Mouse (Mus musculus) stomach, embryonic 14.5 days (tissue): Measurements from ENCODE around the gene Socs7. TPM values are rescaled to one million over a fixed set of nuclear protein-coding genes. Genes with fewer than 3 reads are reported as not detected.
A peak's percentile ranks its signal among the peaks of the same experiment; 100 is the strongest.

ENCODE experiments used
- ATAC-seq: fragments of 200-750 bp; cut with Nextera tagmentation; 2 replicates; pipeline ENCODE4 v1.8.0; 2017; ENCODE audit warnings: low read depth, moderate TSS enrichment; ENCODE audit not compliant: insufficient number of reproducible peaks, insufficient read depth, low FRiP score
- H3K27ac ChIP-seq: fragments of 300-500 bp; sonication (generic); 2 replicates; pipeline ENCODE4 v1.5.1; 2014; ENCODE audit warnings: mild to moderate bottlenecking, low read length, moderate library complexity, mixed read lengths
- H3K27me3 ChIP-seq: fragments of 300-500 bp; sonication (generic); 2 replicates; pipeline ENCODE4 v1.6.1; 2014; ENCODE audit warnings: low read length, control low read depth, mixed read lengths; ENCODE audit not compliant: control insufficient read depth, insufficient read depth
- H3K36me3 ChIP-seq: fragments of 300-500 bp; sonication (generic); 2 replicates; pipeline ENCODE4 v1.6.1; 2014; ENCODE audit warnings: mild to moderate bottlenecking, control low read depth, low read length, moderate library complexity, mixed read lengths; ENCODE audit not compliant: control insufficient read depth, insufficient read depth
- H3K4me1 ChIP-seq: fragments of 300-500 bp; sonication (generic); 2 replicates; pipeline ENCODE4 v1.6.1; 2014; ENCODE audit warnings: low read length, control low read depth, mixed read lengths; ENCODE audit not compliant: control insufficient read depth, insufficient read depth
- H3K4me2 ChIP-seq: fragments of 300-500 bp; sonication (generic); replicated peaks from 2 replicates; pipeline ENCODE4 v1.6.1; 2014; ENCODE audit warnings: low read depth, low read length, control low read depth
- H3K4me3 ChIP-seq: fragments of 300-500 bp; sonication (generic); 2 replicates; pipeline ENCODE4 v1.5.1; 2014; ENCODE audit warnings: low read depth, low read length, control low read depth
- H3K9ac ChIP-seq: fragments of 300-500 bp; sonication (generic); replicated peaks from 2 replicates; pipeline ENCODE4 v1.6.1; 2014; ENCODE audit warnings: low read depth, mild to moderate bottlenecking, control low read depth, low read length, moderate library complexity, mixed read lengths
- H3K9me3 ChIP-seq: fragments of 300-500 bp; sonication (generic); 2 replicates; pipeline ENCODE4 v1.6.1; 2016; ENCODE audit warnings: low read depth, low read length, control low read depth; ENCODE audit not compliant: control insufficient read depth
- WGBS: fragments of 180-500 bp; shearing (Covaris S2); extraction: QIAGEN DNeasy Blood & Tissue Kit; methylation state at CpG from one replicate; pipeline ENCODE4 v1.1.7; 2014; 5-methylcytosine and 5-hydroxymethylcytosine counted together
- polyA plus RNA-seq: library from polyadenylated mRNA; unstranded; fragments of >200 nt; fragmentation: Nextera tagmentation; extraction: Ambion mirVana; gene quantifications from 2 replicates; pipeline ENCODE4 v1.2.1, GENCODE M21; 2014

Gene Socs7
- polyA plus RNA-seq, 1 experiment from 2014 or later, result 3.0 TPM

- Histone ChIP-seq H3K4me1 (peaks cover 18% of the 10 kb centered on the region), H3K27me3 (no peaks in the 10 kb centered on the region), H3K4me3 (peak overlapping the region; percentile 98), H3K36me3 (no peaks in the 10 kb centered on the region), H3K9me3 (no peaks in the 10 kb centered on the region), H3K27ac (peak overlapping the region; percentile 77), H3K9ac (peak overlapping the region; percentile 93), H3K4me2 (peak overlapping the region; percentile 78)
- 0 out of 2 replicates have a peak, but pooled peaks have one; percentile 1 for ATAC-seq
- WGBS, result under 1% methylated on average over 49 of the region's 49 CpGs
These were observed 742 bp downstream of the Socs7 start for GRCm38 (mm10) chr11:97362943-97363643.

DNA sequence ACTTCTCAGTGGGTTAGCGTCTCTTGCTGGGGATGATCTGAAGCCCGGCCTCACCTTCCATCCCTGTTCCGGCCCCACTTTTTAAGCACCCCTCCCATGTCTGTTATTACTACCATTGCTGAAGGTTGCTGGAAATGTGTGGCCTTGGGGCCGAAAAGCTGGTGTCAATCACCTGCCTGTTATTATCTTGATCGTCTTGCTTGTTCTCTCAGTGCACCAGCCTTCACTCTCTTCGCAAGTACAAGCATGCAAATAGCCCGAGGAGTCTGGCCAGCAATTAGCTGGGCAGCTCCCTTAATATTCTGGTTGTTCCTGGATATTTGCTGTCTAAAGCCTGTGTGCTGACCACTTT, 1.3 kb downstream of the Socs7 start:
- H3K9ac ChIP-seq, result peak overlapping the region; percentile 93
- H3K4me3 ChIP-seq, result peak overlapping the region; percentile 98
- no peaks in the 10 kb centered on the region for H3K9me3 ChIP-seq
- H3K36me3 ChIP-seq, result no peaks in the 10 kb centered on the region
- no peak for ATAC-seq
- WGBS, result 2% methylated on average over 7 of the region's 7 CpGs
- H3K4me1 ChIP-seq, result peaks cover 18% of the 10 kb centered on the region
- peak overlapping the region; percentile 78 for H3K4me2 ChIP-seq
- H3K27me3 ChIP-seq, result no peaks in the 10 kb centered on the region
- no peak overlapping the region for H3K27ac ChIP-seq

- ATAC-seq, result no peak
- H3K4me2 ChIP-seq, result no peak overlapping the region; the same call in 1 of the 2 replicates
- WGBS, result 71% methylated on average over 1 of the region's 1 CpGs
These were observed 3.2 kb downstream of the Socs7 start for GRCm38 (mm10) chr11:97365556-97365955.

DNA sequence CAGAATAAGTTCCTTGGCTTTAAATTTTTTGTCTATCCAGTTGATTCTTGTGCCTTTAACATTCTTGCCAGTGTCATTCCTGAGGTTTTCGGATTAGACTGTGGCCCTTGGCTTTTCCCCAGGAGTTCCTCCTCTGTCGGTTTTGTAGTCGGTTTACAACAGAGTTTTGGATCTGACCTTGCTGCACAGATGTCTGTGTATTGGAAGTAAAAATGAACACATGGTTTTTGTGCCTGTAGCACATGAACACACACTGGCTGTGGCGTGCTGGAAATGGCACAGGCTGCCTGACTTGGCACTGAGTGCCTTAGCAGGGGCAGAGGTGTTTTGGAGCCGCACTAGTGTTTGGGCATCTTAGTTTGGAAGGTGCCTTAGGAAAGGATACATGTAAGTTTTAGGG, 6.2 kb downstream of the Socs7 start:
- Histone ChIP-seq H3K9ac (no peak overlapping the region), H3K27ac (no peak overlapping the region), H3K36me3 (no peaks in the 10 kb centered on the region), H3K4me1 (peaks cover 17% of the 10 kb centered on the region), H3K4me3 (no peak overlapping the region), H3K9me3 (no peaks in the 10 kb centered on the region), H3K4me2 (no peak overlapping the region), H3K27me3 (no peaks in the 10 kb centered on the region)
- WGBS, result 85% methylated on average over 5 of the region's 5 CpGs
- no peak for ATAC-seq

More at GRCm38 (mm10) chr11:97365556-97365955, 3.2 kb downstream of the Socs7 start:
- Histone ChIP-seq H3K27me3 (no peaks in the 10 kb centered on the region), H3K36me3 (no peaks in the 10 kb centered on the region), H3K4me1 (peaks cover 18% of the 10 kb centered on the region), H3K4me3 (no peak overlapping the region), H3K9ac (no peak overlapping the region), H3K27ac (no peak overlapping the region), H3K9me3 (no peaks in the 10 kb centered on the region)

DNA sequence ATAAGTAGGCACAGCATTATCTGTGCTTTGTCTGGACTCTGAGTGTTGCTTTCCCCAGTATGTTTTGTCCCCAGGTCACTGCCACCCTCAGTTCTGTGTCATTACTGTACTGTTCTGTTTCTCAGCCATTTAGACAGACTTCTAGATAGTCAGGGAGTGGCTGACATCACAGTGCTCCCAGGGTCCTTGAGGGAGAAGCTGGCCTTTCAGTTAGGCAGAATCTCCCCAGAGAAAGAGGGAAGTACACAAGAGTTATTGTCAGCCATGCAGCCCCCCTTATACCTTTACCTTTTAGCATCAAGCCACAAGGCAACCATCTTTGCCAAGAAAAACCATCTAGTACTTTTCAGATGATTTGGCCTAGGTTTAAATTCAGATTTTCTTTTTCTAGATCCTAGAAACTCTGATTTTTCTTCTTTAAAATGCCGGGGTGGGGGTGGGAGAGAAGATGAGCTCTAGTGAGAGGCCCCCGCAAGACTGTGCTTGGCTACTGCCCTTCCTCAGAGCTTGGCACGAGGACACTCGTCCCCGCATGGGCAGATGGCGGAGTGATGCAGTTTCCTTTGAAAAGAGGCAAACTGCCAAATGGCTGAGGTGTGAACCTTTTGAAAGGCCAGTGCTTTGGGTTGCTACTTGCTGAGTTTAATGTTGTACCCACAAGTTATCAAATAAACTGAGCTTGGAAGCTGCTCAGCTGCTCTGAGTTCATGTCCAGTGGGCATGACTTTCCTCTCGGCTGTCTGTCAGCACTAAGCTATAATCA, 8.2 kb downstream of the Socs7 start:
- 75% methylated on average over 7 of the region's 7 CpGs for WGBS
- Histone ChIP-seq H3K4me1 (no peaks in the 10 kb centered on the region), H3K9ac (no peak overlapping the region), H3K36me3 (no peaks in the 10 kb centered on the region; the same call in 1 of the 2 replicates), H3K27ac (no peak overlapping the region), H3K4me3 (no peak overlapping the region), H3K4me2 (no peak overlapping the region), H3K9me3 (no peaks in the 10 kb centered on the region), H3K27me3 (no peaks in the 10 kb centered on the region)
- ATAC-seq, result no peak

DNA sequence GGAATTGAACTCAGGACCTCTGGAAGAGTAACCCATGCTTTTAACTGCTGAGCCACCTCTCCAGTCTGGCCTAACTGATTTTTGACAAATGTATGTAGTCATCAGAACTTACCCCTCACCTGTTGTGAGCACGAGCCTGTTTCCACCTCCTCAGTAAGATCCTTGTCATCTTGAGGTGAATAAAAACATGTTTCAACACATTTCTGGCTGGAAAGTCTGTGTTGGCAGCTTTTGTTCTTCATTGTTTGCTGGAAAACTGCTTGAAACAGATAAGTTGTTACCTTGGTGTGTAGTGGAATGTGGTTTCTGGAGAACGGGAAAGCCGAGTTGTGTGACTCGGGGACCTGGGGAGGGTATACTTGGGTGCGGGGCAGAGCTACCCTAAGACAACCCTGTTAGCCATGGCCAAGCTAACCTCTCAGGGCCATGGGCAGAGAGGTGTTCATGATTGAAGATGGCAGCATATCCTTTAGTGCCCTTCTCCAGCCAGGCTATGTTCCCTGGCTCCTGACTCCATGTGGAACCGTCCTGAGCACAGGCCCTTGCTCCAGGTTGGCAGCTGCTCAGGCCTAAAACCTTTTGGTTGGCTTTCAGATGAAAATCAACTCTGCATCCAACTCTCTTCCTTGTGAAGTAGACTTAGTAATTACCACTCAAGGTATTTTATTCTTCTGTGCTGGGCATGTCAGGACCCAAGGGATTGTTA, 10.0 kb downstream of the Socs7 start:
- Histone ChIP-seq H3K9ac (no peak overlapping the region), H3K27ac (peak overlapping the region; percentile 33; the same call in 1 of the 2 replicates), H3K4me3 (no peak overlapping the region), H3K4me1 (no peaks in the 10 kb centered on the region), H3K36me3 (peaks cover 8% of the 10 kb centered on the region), H3K4me2 (no peak overlapping the region), H3K27me3 (no peaks in the 10 kb centered on the region), H3K9me3 (no peaks in the 10 kb centered on the region)
- WGBS, result 70% methylated on average over 6 of the region's 6 CpGs
- ATAC-seq, result no peak

DNA sequence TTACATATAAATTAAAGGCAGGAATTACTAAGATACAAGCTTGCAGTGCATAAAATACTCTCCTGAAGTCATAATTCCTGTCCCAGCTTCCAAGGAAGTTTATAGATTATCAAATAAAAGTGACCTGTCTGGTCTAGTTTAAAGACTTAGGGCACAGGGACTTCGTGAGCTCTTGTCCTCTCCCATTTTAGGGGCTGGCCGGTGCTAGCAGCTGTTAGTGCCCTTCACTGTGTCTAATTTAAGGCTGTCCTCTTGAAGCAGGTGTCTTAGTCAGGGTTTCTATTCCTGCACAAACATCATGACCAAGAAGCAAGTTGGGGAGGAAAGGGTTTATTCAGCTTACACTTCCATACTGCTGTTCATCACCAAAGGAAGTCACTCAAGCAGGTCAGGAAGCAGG, 11.1 kb downstream of the Socs7 start:
- H3K27ac ChIP-seq, result no peak overlapping the region
- WGBS, result 77% methylated on average over 2 of the region's 2 CpGs
- peaks cover 17% of the 10 kb centered on the region for H3K36me3 ChIP-seq
- ATAC-seq, result no peak
- H3K4me3 ChIP-seq, result no peak overlapping the region
- H3K9me3 ChIP-seq, result no peaks in the 10 kb centered on the region
- H3K4me2 ChIP-seq, result no peak overlapping the region
- no peak overlapping the region for H3K9ac ChIP-seq
- H3K27me3 ChIP-seq, result no peaks in the 10 kb centered on the region
- no peaks in the 10 kb centered on the region for H3K4me1 ChIP-seq

DNA sequence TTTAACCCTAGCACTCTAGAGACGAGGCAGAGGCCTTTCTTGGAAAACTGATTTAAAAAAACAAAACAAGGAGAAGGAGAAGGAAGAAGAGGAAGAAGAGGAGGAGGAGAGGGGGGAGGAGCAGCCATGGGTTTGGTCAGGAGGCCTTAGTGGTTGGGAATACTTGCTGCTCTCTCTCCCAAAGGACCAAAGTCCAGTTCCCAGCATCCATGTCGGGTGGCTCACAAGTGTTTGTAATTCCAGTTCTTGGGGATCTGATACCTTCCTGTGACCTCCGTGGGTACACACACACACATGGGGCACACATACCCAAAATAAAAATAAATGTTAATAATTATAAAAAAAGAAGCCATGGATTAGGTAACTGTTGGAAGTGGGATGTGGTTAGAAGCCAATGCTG, 17.7 kb downstream of the Socs7 start:
- ATAC-seq, result no peak
- Histone ChIP-seq H3K9ac (no peak overlapping the region), H3K4me1 (no peaks in the 10 kb centered on the region), H3K27ac (no peak overlapping the region), H3K36me3 (peaks cover 41% of the 10 kb centered on the region), H3K27me3 (no peaks in the 10 kb centered on the region), H3K9me3 (no peaks in the 10 kb centered on the region), H3K4me3 (no peak overlapping the region), H3K4me2 (no peak overlapping the region)
- 65% methylated on average over 3 of the region's 3 CpGs for WGBS
